Comparison of ENCODE assay signal across 16 mouse cellular contexts in the genomic region with DNA sequence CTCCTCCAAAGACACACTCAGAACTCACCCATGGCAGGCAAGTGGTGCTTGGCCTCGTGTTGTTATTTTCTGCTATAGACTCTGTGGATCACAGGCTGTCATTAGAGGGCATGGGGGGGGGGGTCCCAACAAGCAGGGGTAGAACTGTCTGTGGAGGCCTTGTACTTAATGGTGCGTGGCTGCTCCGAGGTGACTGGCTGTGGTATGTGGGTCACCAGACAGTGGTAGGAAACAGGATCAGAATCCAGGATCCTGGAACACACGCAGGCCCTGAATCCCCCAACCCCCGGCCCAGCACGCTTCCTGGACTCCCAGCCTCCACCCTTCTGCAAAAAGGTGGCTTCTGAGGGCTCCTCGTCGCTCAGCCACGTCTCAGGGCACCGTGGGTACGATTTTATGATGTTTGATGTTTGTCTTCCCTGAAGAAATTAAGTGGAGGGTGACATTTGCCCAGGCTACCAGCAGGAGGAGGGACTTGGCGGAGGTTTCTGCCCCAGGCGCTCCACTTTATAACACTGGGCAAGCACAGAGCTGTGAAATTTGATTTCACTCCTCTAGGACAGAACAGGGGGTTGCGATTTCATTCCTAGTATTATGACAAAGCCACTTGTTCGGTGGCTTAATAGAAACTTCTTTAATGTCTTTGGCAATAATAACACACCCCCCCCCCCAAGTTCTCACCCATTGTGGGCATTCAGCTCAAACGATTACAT. TPM values are rescaled to one million over a fixed set of nuclear protein-coding genes. Genes with fewer than 3 reads are reported as not detected.
DNase-seq lines count a peak whose midpoint lies in the region; ATAC-seq and TF ChIP-seq lines count a peak whose summit lies in the region.
"Had no signal": no experiment of that assay in that cellular context is flagged by ENCODE, and none has a peak within 500 bp of the region (broad histone marks: within the 10 kb centered on the region; RNA-seq: fewer than 3 reads in every experiment).

No protein-coding gene starts in this region.

- no peaks in the 10 kb centered on the region for H3K27me3 ChIP-seq in lung, postnatal 0 days (replicated peaks; ENCODE audit: insufficient read depth, low read length)
- H3K27me3 ChIP-seq in kidney, embryonic 15.5 days = no peaks in the 10 kb centered on the region
- H3K27me3 ChIP-seq in stomach, postnatal 0 days (ENCODE audit: control insufficient read depth, insufficient read depth, low read length) = no peaks in the 10 kb centered on the region
- H3K27me3 ChIP-seq: forebrain, embryonic 13.5 days had no signal

- H3K4me3 ChIP-seq in lung, postnatal 0 days (ENCODE audit: low read depth, low read length) = no peak overlapping the region
- H3K4me3 ChIP-seq in kidney, embryonic 15.5 days (replicated peaks) = no peak overlapping the region
- H3K4me3 ChIP-seq in stomach, postnatal 0 days (ENCODE audit: low read depth, low read length) = no peak overlapping the region
- H3K4me3 ChIP-seq: forebrain, embryonic 13.5 days; limb, embryonic 12.5 days had no signal

- no peak overlapping the region for H3K27ac ChIP-seq in lung, postnatal 0 days (ENCODE audit: low read length)
- peak overlapping the region; percentile 61 for H3K27ac ChIP-seq in kidney, embryonic 15.5 days
- peak overlapping the region; percentile 88 for H3K27ac ChIP-seq in stomach, postnatal 0 days (replicated peaks)
- H3K27ac ChIP-seq: forebrain, embryonic 13.5 days; limb, embryonic 12.5 days had no signal

- no peak overlapping the region for H3K4me2 ChIP-seq in lung, postnatal 0 days (replicated peaks; ENCODE audit: low read depth, low read length)
- H3K4me2 ChIP-seq in kidney, embryonic 15.5 days = no peak overlapping the region
- H3K4me2 ChIP-seq in stomach, postnatal 0 days (replicated peaks; ENCODE audit: low read depth) = no peak overlapping the region
- H3K4me2 ChIP-seq: forebrain, embryonic 13.5 days; limb, embryonic 12.5 days had no signal

- TF ChIP-seq EP300 in lung, postnatal 0 days (IDR thresholded peaks at IDR 0.05) = no peak
- TF ChIP-seq EP300 in stomach, postnatal 0 days (optimal IDR thresholded peaks at IDR 0.05) = no peak

- peak; percentile 53 for DNase-seq in adrenal gland, postnatal 14 days
- DNase-seq in adrenal gland, adult 2 months = no peak
- DNase-seq in lung, postnatal 0 days (ENCODE audit: low spot score) = peak; percentile 3
- DNase-seq in lung, adult 18-20 months = no peak
- peak; percentile 60 for DNase-seq in stomach, postnatal 0 days (ENCODE audit: low spot score)
- no peak for DNase-seq in spleen, postnatal 10 days (ENCODE audit: low spot score in 2 of 2)
- no peak for DNase-seq in spleen, postnatal 14 days (ENCODE audit: low spot score in 2 of 2)
- DNase-seq: cerebellum, adult 2 months; heart, postnatal 14 days; lung, adult 2 months had no signal

- no peaks in the 10 kb centered on the region for H3K4me1 ChIP-seq in lung, postnatal 0 days (ENCODE audit: insufficient read depth, low read depth, low read length)
- H3K4me1 ChIP-seq in kidney, embryonic 15.5 days = peaks cover 35% of the 10 kb centered on the region
- H3K4me1 ChIP-seq in stomach, postnatal 0 days (replicated peaks; ENCODE audit: control insufficient read depth, insufficient read depth) = no peaks in the 10 kb centered on the region
- H3K4me1 ChIP-seq: forebrain, embryonic 13.5 days had no signal

- WGBS in lung, postnatal 0 days = 77% methylated on average over 16 of the region's 16 CpGs
- 51% methylated on average over 16 of the region's 16 CpGs for WGBS in kidney, embryonic 15.5 days
- 69% methylated on average over 16 of the region's 16 CpGs for WGBS in stomach, postnatal 0 days

- H3K36me3 ChIP-seq in lung, postnatal 0 days (ENCODE audit: insufficient read depth, low read length) = peaks cover 4% of the 10 kb centered on the region; the same call in 1 of the 2 replicates
- H3K36me3 ChIP-seq in kidney, embryonic 15.5 days = peaks cover 38% of the 10 kb centered on the region
- H3K36me3 ChIP-seq in stomach, postnatal 0 days (ENCODE audit: control insufficient read depth, insufficient read depth, low read length) = peaks cover 7% of the 10 kb centered on the region

- H3K9me3 ChIP-seq in lung, postnatal 0 days (ENCODE audit: low read length) = no peaks in the 10 kb centered on the region
- no peaks in the 10 kb centered on the region for H3K9me3 ChIP-seq in kidney, embryonic 15.5 days (replicated peaks)
- no peaks in the 10 kb centered on the region for H3K9me3 ChIP-seq in stomach, postnatal 0 days (ENCODE audit: control insufficient read depth, low read length)
- H3K9me3 ChIP-seq: forebrain, embryonic 13.5 days; limb, embryonic 12.5 days had no signal

- no peak for ATAC-seq in lung, postnatal 0 days
- peak; percentile 27; the same call in 1 of the 2 replicates for ATAC-seq in kidney, embryonic 15.5 days (replicated peaks; ENCODE audit: low FRiP score)
- no peak for ATAC-seq in stomach, postnatal 0 days (ENCODE audit: low FRiP score, low TSS enrichment)

- no peak for TF ChIP-seq CTCF in lung, postnatal 0 days (IDR thresholded peaks at IDR 0.05)
- TF ChIP-seq CTCF in stomach, postnatal 0 days (IDR thresholded peaks at IDR 0.05; ENCODE audit: low read depth) = peak; percentile 42

- no peak overlapping the region for H3K9ac ChIP-seq in lung, postnatal 0 days (replicated peaks; ENCODE audit: low read depth)
- no peak overlapping the region for H3K9ac ChIP-seq in kidney, embryonic 15.5 days
- no peak overlapping the region for H3K9ac ChIP-seq in stomach, postnatal 0 days (ENCODE audit: low read length)
- H3K9ac ChIP-seq: forebrain, embryonic 13.5 days; limb, embryonic 12.5 days had no signal

RNA-seq across cellular contexts. Expression of a gene that starts 8.0 kb away (rescaled TPM):
- total RNA-seq in adrenal gland, postnatal 14 days (2021) = 4.5 and 6.8 TPM in 2 replicates
- total RNA-seq in adrenal gland, adult 2 months (2021) = 1 to 10 TPM; 4.9 to 5.0 TPM
- polyA plus RNA-seq in adrenal gland, adult 2 months (2012; rRNA removed) = 8.6 and 10.5 TPM in 2 replicates
- polyA plus RNA-seq in lung, postnatal 0 days (2015; fragmentation: Nextera tagmentation; extraction: Ambion mirVana) = 3.6 and 4.1 TPM in 2 replicates
- polyA plus RNA-seq in kidney, embryonic 15.5 days (2015; fragmentation: Nextera tagmentation; extraction: Ambion mirVana) = 2.1 and 2.2 TPM in 2 replicates
- polyA plus RNA-seq in stomach, postnatal 0 days (2015; fragmentation: Nextera tagmentation; extraction: Ambion mirVana) = 13.8 and 14.9 TPM in 2 replicates

RNA-seq across cellular contexts. Expression of a gene that starts 17.8 kb away (rescaled TPM):
- total RNA-seq in adrenal gland, postnatal 14 days (2021) = 68.3 and 74.0 TPM in 2 replicates
- total RNA-seq in adrenal gland, adult 2 months (2021) = 10 to 100 TPM; 81.2 to 85.7 TPM
- 97.6 and 107 TPM in 2 replicates for polyA plus RNA-seq in adrenal gland, adult 2 months (2012; rRNA removed)
- 60.5 and 61.6 TPM in 2 replicates for polyA plus RNA-seq in lung, postnatal 0 days (2015; fragmentation: Nextera tagmentation; extraction: Ambion mirVana)
- polyA plus RNA-seq in kidney, embryonic 15.5 days (2015; fragmentation: Nextera tagmentation; extraction: Ambion mirVana) = 96.2 and 102 TPM in 2 replicates
- polyA plus RNA-seq in stomach, postnatal 0 days (2015; fragmentation: Nextera tagmentation; extraction: Ambion mirVana) = 109 and 114 TPM in 2 replicates

RNA-seq across cellular contexts. Expression of a gene that starts 19.0 kb away (rescaled TPM):
- not detected in 2 replicates for total RNA-seq in adrenal gland, postnatal 14 days (2021)
- not detected for total RNA-seq in adrenal gland, adult 2 months (2021)
- polyA plus RNA-seq in adrenal gland, adult 2 months (2012; rRNA removed) = not detected in 2 replicates
- not detected in 2 replicates for polyA plus RNA-seq in lung, postnatal 0 days (2015; fragmentation: Nextera tagmentation; extraction: Ambion mirVana)
- polyA plus RNA-seq in kidney, embryonic 15.5 days (2015; fragmentation: Nextera tagmentation; extraction: Ambion mirVana) = 0.16 and 0.60 TPM in 2 replicates
- 4.8 and 8.5 TPM in 2 replicates for polyA plus RNA-seq in stomach, postnatal 0 days (2015; fragmentation: Nextera tagmentation; extraction: Ambion mirVana)
- total RNA-seq: heart, postnatal 14 days; layer of hippocampus, postnatal 25 days; megakaryocyte-erythroid progenitor cell, adult 5-6 weeks had no signal
- polyA plus RNA-seq: cerebellum, adult 2 months; forebrain, embryonic 13.5 days; gonadal fat pad, adult 2 months had no signal

RNA-seq across cellular contexts. Expression of a gene that starts 44.0 kb away (rescaled TPM):
- 12.1 and 14.8 TPM in 2 replicates for total RNA-seq in adrenal gland, postnatal 14 days (2021)
- 10 to 100 TPM in 1 of 2 experiments, 1 to 10 TPM in 1; 9.2 to 21.2 TPM for total RNA-seq in adrenal gland, adult 2 months (2021)
- polyA plus RNA-seq in adrenal gland, adult 2 months (2012; rRNA removed) = 31.4 and 33.8 TPM in 2 replicates
- polyA plus RNA-seq in lung, postnatal 0 days (2015; fragmentation: Nextera tagmentation; extraction: Ambion mirVana) = 22.7 and 28.1 TPM in 2 replicates
- 4.1 and 5.4 TPM in 2 replicates for polyA plus RNA-seq in kidney, embryonic 15.5 days (2015; fragmentation: Nextera tagmentation; extraction: Ambion mirVana)
- polyA plus RNA-seq in stomach, postnatal 0 days (2015; fragmentation: Nextera tagmentation; extraction: Ambion mirVana) = 3.5 TPM in 2 replicates

Comparison
In these comparisons a context has a peak if more than half of its experiments do, and no peak if none do; other contexts are left out.
1. DNase-seq: peak in adrenal gland, postnatal 14 days (single experiment), lung, postnatal 0 days (single experiment) and stomach, postnatal 0 days (single experiment); none in adrenal gland, adult 2 months (single experiment), lung, adult 18-20 months (0 of 2), spleen, postnatal 10 days (0 of 2) and spleen, postnatal 14 days (0 of 2).